Mouse (Mus musculus) liver, embryonic 12.5 days (tissue): ENCODE measurements at regions not wholly inside any gene's neighbourhood (a gene's known extent, or its start where the extent isn't known, plus 50 kb on each side); places are given as distances from the start of the nearest gene placed in this dataset.

Experiments
- ATAC-seq: fragments of 200-750 bp; cut with Nextera tagmentation; 2 replicates; pipeline ENCODE4 v1.8.0; 2017; ENCODE audit warnings: moderate number of reproducible peaks, mild to moderate bottlenecking, moderate library complexity
- H3K27ac ChIP-seq: fragments of 300-500 bp; sonication (generic); 2 replicates; pipeline ENCODE4 v1.5.1; 2016; ENCODE audit warnings: mild to moderate bottlenecking
- H3K27me3 ChIP-seq: fragments of 300-500 bp; sonication (generic); replicated peaks from 2 replicates; pipeline ENCODE4 v1.6.1; 2016; ENCODE audit warnings: mild to moderate bottlenecking, moderate library complexity
- H3K36me3 ChIP-seq: fragments of 300-500 bp; sonication (generic); 2 replicates; pipeline ENCODE4 v1.6.1; 2016; ENCODE audit warnings: mild to moderate bottlenecking, moderate library complexity
- H3K4me1 ChIP-seq: fragments of 300-500 bp; sonication (generic); 2 replicates; pipeline ENCODE4 v1.6.1; 2016
- H3K4me2 ChIP-seq: fragments of 300-500 bp; sonication (generic); 2 replicates; pipeline ENCODE4 v1.6.1; 2016; ENCODE audit warnings: mild to moderate bottlenecking, moderate library complexity
- H3K4me3 ChIP-seq: fragments of 300-500 bp; sonication (generic); 2 replicates; pipeline ENCODE4 v1.5.1; 2016; ENCODE audit warnings: mild to moderate bottlenecking, moderate library complexity
- H3K9ac ChIP-seq: fragments of 300-500 bp; sonication (generic); 2 replicates; pipeline ENCODE4 v1.6.1; 2016; ENCODE audit warnings: mild to moderate bottlenecking, moderate library complexity
- H3K9me3 ChIP-seq: fragments of 300-500 bp; sonication (generic); replicated peaks from 2 replicates; pipeline ENCODE4 v1.6.1; 2016; ENCODE audit warnings: mild to moderate bottlenecking, moderate library complexity
- WGBS: fragments of 180-500 bp; shearing (Covaris S2); methylation state at CpG from one replicate; pipeline ENCODE4 v1.1.7; 2016; ENCODE audit not compliant: insufficient replicate concordance; 5-methylcytosine and 5-hydroxymethylcytosine counted together

- WGBS: 61% methylated on average over 4 of the region's 4 CpGs
- no peak for ATAC-seq
- no peaks in the 10 kb centered on the region for H3K9me3 ChIP-seq
These were observed 211.4 kb downstream of the Otol1 start for GRCm38 (mm10) chr3:70218757-70219360.

GRCm38 (mm10) chr3:70223443-70224065 lies 216.1 kb downstream of the Otol1 start:
- Histone ChIP-seq H3K9me3 (no peaks in the 10 kb centered on the region), H3K27me3 (no peaks in the 10 kb centered on the region), H3K4me1 (no peaks in the 10 kb centered on the region), H3K27ac (no peak overlapping the region), H3K36me3 (no peaks in the 10 kb centered on the region), H3K9ac (no peak overlapping the region), H3K4me3 (no peak overlapping the region), H3K4me2 (no peak overlapping the region)
- ATAC-seq: no peak
- WGBS: 69% methylated on average over 3 of the region's 3 CpGs

More at GRCm38 (mm10) chr3:70218757-70219360, 211.4 kb downstream of the Otol1 start:
- H3K4me3 ChIP-seq: no peak overlapping the region
- H3K4me1 ChIP-seq: no peaks in the 10 kb centered on the region
- H3K4me2 ChIP-seq: no peak overlapping the region
- H3K27me3 ChIP-seq: no peaks in the 10 kb centered on the region
- H3K36me3 ChIP-seq: no peaks in the 10 kb centered on the region
- H3K27ac ChIP-seq: no peak overlapping the region
- no peak overlapping the region for H3K9ac ChIP-seq

GRCm38 (mm10) chr3:70224846-70225245 lies 217.4 kb downstream of the Otol1 start:
- Histone ChIP-seq H3K4me1 (no peaks in the 10 kb centered on the region), H3K27ac (no peak overlapping the region), H3K27me3 (no peaks in the 10 kb centered on the region), H3K4me2 (no peak overlapping the region), H3K36me3 (no peaks in the 10 kb centered on the region), H3K9ac (no peak overlapping the region), H3K9me3 (no peaks in the 10 kb centered on the region), H3K4me3 (no peak overlapping the region)
- no peak for ATAC-seq
- WGBS: 78% methylated on average over 6 of the region's 6 CpGs

- no peaks in the 10 kb centered on the region for H3K36me3 ChIP-seq
- no peaks in the 10 kb centered on the region for H3K27me3 ChIP-seq
- no peak for ATAC-seq
- no peaks in the 10 kb centered on the region for H3K9me3 ChIP-seq
- no peak overlapping the region for H3K27ac ChIP-seq
- 72% methylated on average over 4 of the region's 4 CpGs for WGBS
- H3K4me2 ChIP-seq: no peak overlapping the region
- H3K4me3 ChIP-seq: no peak overlapping the region
- no peaks in the 10 kb centered on the region for H3K4me1 ChIP-seq
- no peak overlapping the region for H3K9ac ChIP-seq
These were observed 219.8 kb downstream of the Otol1 start for GRCm38 (mm10) chr3:70227165-70227564.

- H3K9me3 ChIP-seq: no peaks in the 10 kb centered on the region
- 48% methylated on average over 3 of the region's 3 CpGs for WGBS
- H3K4me1 ChIP-seq: no peaks in the 10 kb centered on the region
- no peak overlapping the region for H3K27ac ChIP-seq
- no peaks in the 10 kb centered on the region for H3K36me3 ChIP-seq
- no peak overlapping the region for H3K4me2 ChIP-seq
- ATAC-seq: no peak
- no peaks in the 10 kb centered on the region for H3K27me3 ChIP-seq
- no peak overlapping the region for H3K9ac ChIP-seq
- no peak overlapping the region for H3K4me3 ChIP-seq
These were observed 241.2 kb downstream of the Otol1 start for GRCm38 (mm10) chr3:70248655-70249054.

GRCm38 (mm10) chr3:70249922-70250321 lies 242.5 kb downstream of the Otol1 start:
- no peak overlapping the region for H3K4me3 ChIP-seq
- no peaks in the 10 kb centered on the region for H3K36me3 ChIP-seq
- no peak overlapping the region for H3K27ac ChIP-seq
- H3K9me3 ChIP-seq: no peaks in the 10 kb centered on the region
- H3K4me1 ChIP-seq: no peaks in the 10 kb centered on the region
- ATAC-seq: no peak
- no peaks in the 10 kb centered on the region for H3K27me3 ChIP-seq
- no peak overlapping the region for H3K4me2 ChIP-seq
- 47% methylated on average over 4 of the region's 4 CpGs for WGBS
- H3K9ac ChIP-seq: no peak overlapping the region

- no peak overlapping the region for H3K9ac ChIP-seq
- no peaks in the 10 kb centered on the region for H3K4me1 ChIP-seq
- ATAC-seq: no peak
- H3K36me3 ChIP-seq: no peaks in the 10 kb centered on the region
- no peak overlapping the region for H3K4me3 ChIP-seq
- H3K27me3 ChIP-seq: no peaks in the 10 kb centered on the region
- H3K9me3 ChIP-seq: no peaks in the 10 kb centered on the region
- no peak overlapping the region for H3K27ac ChIP-seq
- WGBS: 74% methylated on average over 7 of the region's 7 CpGs
- no peak overlapping the region for H3K4me2 ChIP-seq
These were observed 243.3 kb downstream of the Otol1 start for GRCm38 (mm10) chr3:70250733-70251132.

- H3K4me1 ChIP-seq: no peaks in the 10 kb centered on the region
- H3K27ac ChIP-seq: no peak overlapping the region
- no peak for ATAC-seq
- no peaks in the 10 kb centered on the region for H3K27me3 ChIP-seq
- no peaks in the 10 kb centered on the region for H3K36me3 ChIP-seq
- 60% methylated on average over 3 of the region's 3 CpGs for WGBS
- H3K9me3 ChIP-seq: no peaks in the 10 kb centered on the region
- H3K4me2 ChIP-seq: no peak overlapping the region
- no peak overlapping the region for H3K9ac ChIP-seq
- H3K4me3 ChIP-seq: no peak overlapping the region
These were observed 255.9 kb downstream of the Otol1 start for GRCm38 (mm10) chr3:70263318-70263717.

- ATAC-seq: no peak
- Histone ChIP-seq H3K9me3 (no peaks in the 10 kb centered on the region), H3K4me2 (no peak overlapping the region), H3K27ac (no peak overlapping the region), H3K4me1 (no peaks in the 10 kb centered on the region), H3K4me3 (no peak overlapping the region), H3K36me3 (no peaks in the 10 kb centered on the region), H3K27me3 (no peaks in the 10 kb centered on the region), H3K9ac (no peak overlapping the region)
- WGBS: 67% methylated on average over 7 of the region's 7 CpGs
These were observed 281.4 kb downstream of the Otol1 start for GRCm38 (mm10) chr3:70288590-70289388.

- Histone ChIP-seq H3K27me3 (no peaks in the 10 kb centered on the region), H3K4me1 (no peaks in the 10 kb centered on the region), H3K36me3 (no peaks in the 10 kb centered on the region), H3K4me2 (no peak overlapping the region), H3K27ac (no peak overlapping the region), H3K9ac (no peak overlapping the region), H3K4me3 (no peak overlapping the region), H3K9me3 (no peaks in the 10 kb centered on the region)
- WGBS: 77% methylated on average over 1 of the region's 1 CpGs
- no peak for ATAC-seq
These were observed 300.1 kb downstream of the Otol1 start for GRCm38 (mm10) chr3:70307556-70307955.

GRCm38 (mm10) chr3:70308061-70308461 lies 300.6 kb downstream of the Otol1 start:
- Histone ChIP-seq H3K4me2 (no peak overlapping the region), H3K4me1 (no peaks in the 10 kb centered on the region), H3K9me3 (no peaks in the 10 kb centered on the region), H3K9ac (no peak overlapping the region), H3K27ac (no peak overlapping the region), H3K36me3 (no peaks in the 10 kb centered on the region), H3K4me3 (no peak overlapping the region), H3K27me3 (no peaks in the 10 kb centered on the region)
- no peak for ATAC-seq
- WGBS: 59% methylated on average over 3 of the region's 3 CpGs

GRCm38 (mm10) chr3:70309304-70309703 lies 301.9 kb downstream of the Otol1 start:
- no peak overlapping the region for H3K4me2 ChIP-seq
- no peak overlapping the region for H3K4me3 ChIP-seq
- H3K9ac ChIP-seq: no peak overlapping the region
- no peaks in the 10 kb centered on the region for H3K4me1 ChIP-seq
- WGBS: 63% methylated on average over 4 of the region's 4 CpGs
- no peaks in the 10 kb centered on the region for H3K9me3 ChIP-seq
- no peaks in the 10 kb centered on the region for H3K27me3 ChIP-seq
- no peak overlapping the region for H3K27ac ChIP-seq
- no peak for ATAC-seq
- no peaks in the 10 kb centered on the region for H3K36me3 ChIP-seq
